Mouse (Mus musculus) myocyte (in vitro differentiated cells): Measurements from ENCODE around the gene Dhx35. TPM values are rescaled to one million over a fixed set of nuclear protein-coding genes. Genes with fewer than 3 reads are reported as not detected.

Experiments
- H3K27me3 ChIP-seq: one replicate; pipeline ENCODE4 v1.6.1; 2011; ENCODE audit not compliant: control insufficient read depth, insufficient read depth, insufficient read length
- H3K36me3 ChIP-seq: one replicate; pipeline ENCODE4 v1.6.1; 2011; ENCODE audit not compliant: control insufficient read depth, insufficient read depth
- H3K4me2 ChIP-seq: one replicate; pipeline ENCODE4 v1.6.1; 2011; ENCODE audit warnings: low read depth, control low read depth
- H3K4me3 ChIP-seq: one replicate; pipeline ENCODE4 v1.5.1; 2011; ENCODE audit warnings: mild to moderate bottlenecking, control low read depth, moderate library complexity
- H3K79me2 ChIP-seq: one replicate; pipeline ENCODE4 v1.6.1; 2011; ENCODE audit not compliant: control insufficient read depth, insufficient read depth
- H3ac ChIP-seq: one replicate; pipeline ENCODE4 v1.6.1; 2011; ENCODE audit not compliant: control insufficient read depth, insufficient read length
- CEBPB ChIP-seq: IDR thresholded peaks from 2 replicates; pipeline ENCODE4 v1.6.1; 2011; ENCODE audit warnings: mild to moderate bottlenecking, moderate library complexity; ENCODE audit not compliant: poor library complexity, insufficient read depth, severe bottlenecking
- E2F4 ChIP-seq: IDR thresholded peaks from one replicate; pipeline ENCODE4 v1.6.1; 2011; ENCODE audit warnings: mild to moderate bottlenecking, control low read depth, moderate library complexity; ENCODE audit not compliant: insufficient read depth
- MAX ChIP-seq: IDR thresholded peaks from one replicate; pipeline ENCODE4 v1.6.1; 2011; ENCODE audit warnings: low read depth, mild to moderate bottlenecking, control low read depth
- MYOD1 ChIP-seq, 3 experiments: IDR thresholded peaks; one replicate each; pipeline ENCODE4 v1.6.1; 2011; ENCODE audit warnings: control low read depth in 2 of 3, low read depth in 2 of 3, mild to moderate bottlenecking in 2 of 3, moderate library complexity in 1 of 3; ENCODE audit not compliant: insufficient read length in 2 of 3, control insufficient read depth in 1 of 3
- MYOG ChIP-seq, 3 experiments: IDR thresholded peaks; one replicate each; pipeline ENCODE4 v1.6.1; 2011; ENCODE audit warnings: control low read depth in 2 of 3, low read depth in 2 of 3, mild to moderate bottlenecking in 2 of 3; ENCODE audit not compliant: insufficient read length in 2 of 3, control insufficient read depth in 1 of 3, insufficient read depth in 1 of 3
- POLR2A ChIP-seq: IDR thresholded peaks from one replicate; pipeline ENCODE4 v1.6.1; 2011; ENCODE audit warnings: low read depth, mild to moderate bottlenecking, control low read depth, moderate library complexity; ENCODE audit not compliant: insufficient read length
- POLR2AphosphoS2 ChIP-seq: IDR thresholded peaks from one replicate; pipeline ENCODE4 v1.6.1; 2011; ENCODE audit warnings: low read depth, control low read depth; ENCODE audit not compliant: insufficient read length
- REST ChIP-seq: IDR thresholded peaks from one replicate; pipeline ENCODE4 v1.6.1; 2011; ENCODE audit warnings: mild to moderate bottlenecking, control low read depth, moderate library complexity; ENCODE audit not compliant: insufficient read depth, insufficient read length
- SRF ChIP-seq: IDR thresholded peaks from one replicate; pipeline ENCODE4 v1.6.1; 2011; ENCODE audit warnings: low read depth; ENCODE audit not compliant: control insufficient read depth, insufficient read length
- TCF12 ChIP-seq: IDR thresholded peaks from one replicate; pipeline ENCODE4 v1.6.1; 2011; ENCODE audit warnings: mild to moderate bottlenecking, control low read depth; ENCODE audit not compliant: poor library complexity, insufficient read depth, severe bottlenecking
- TCF3 ChIP-seq: IDR thresholded peaks from one replicate; pipeline ENCODE4 v1.6.1; 2011; ENCODE audit warnings: low read depth, control low read depth; ENCODE audit not compliant: insufficient read length
- USF1 ChIP-seq: IDR thresholded peaks from one replicate; pipeline ENCODE4 v1.6.1; 2011; ENCODE audit warnings: low read depth, mild to moderate bottlenecking, control low read depth, moderate library complexity
- polyA plus RNA-seq: library from polyadenylated mRNA; unstranded; fragments of >200 nt; fragmentation: generic; extraction: Trizol; gene quantifications from one replicate; pipeline ENCODE4 v1.2.1, GENCODE M21; 2012; ENCODE audit warnings: missing spikeins

Dhx35 gene
- polyA plus RNA-seq: 10.4 TPM

DNA sequence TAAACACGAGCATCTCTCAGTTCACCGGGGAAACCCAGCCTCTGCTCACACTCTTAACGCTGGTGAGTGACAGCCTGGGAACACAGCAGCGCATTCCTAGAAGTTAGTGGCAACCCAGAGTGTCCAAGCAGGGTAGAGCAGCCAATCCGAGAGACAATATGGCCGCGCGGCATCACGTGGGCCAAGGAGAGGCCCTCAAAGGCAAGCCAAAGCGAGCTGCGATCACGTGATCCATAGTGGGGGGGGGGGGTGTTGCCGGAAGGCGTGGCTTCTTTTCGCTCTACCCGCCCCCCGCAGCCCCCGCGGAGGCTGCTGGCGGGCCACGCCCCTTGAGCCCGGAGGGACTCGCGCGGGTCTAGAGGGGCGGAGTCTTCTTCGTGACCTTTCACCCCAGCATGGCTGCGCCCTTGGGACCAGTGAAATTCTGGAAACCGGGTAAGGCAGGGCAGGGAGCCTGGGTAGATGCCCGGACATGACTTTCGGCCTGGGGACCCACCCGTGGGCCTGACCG is at the start of gene Dhx35:
Gene Dhx35, plus strand, starts transcription at position 314 of the 511 bp plus-strand sequence.
- Histone ChIP-seq H3K36me3 (no peaks in the 10 kb centered on the region), H3K4me2 (peak within 1 kb of the TSS; percentile 97), H3K79me2 (peaks cover 33% of the 10 kb centered on the region), H3K4me3 (peak within 1 kb of the TSS; percentile 78), H3ac (peak within 1 kb of the TSS; percentile 2), H3K27me3 (no peaks in the 10 kb centered on the region)
- TF ChIP-seq MYOD1 (IDR thresholded peaks at IDR 0.05; ENCODE audit: control insufficient read depth in 1 of 3, insufficient read length in 2 of 3, low read depth in 2 of 3) (peak in 1 of 3 experiments; percentile 0), TCF12 (no peak), MYOG (IDR thresholded peaks at IDR 0.05; ENCODE audit: control insufficient read depth in 1 of 3, insufficient read depth in 1 of 3, insufficient read length in 2 of 3, low read depth in 2 of 3) (peak in 1 of 3 experiments; percentile 2), MAX (no peak), E2F4 (no peak), REST (no peak), POLR2A (peak; percentile 52), USF1 (peak; percentile 98), SRF (peak; percentile 45), TCF3 (no peak), CEBPB (no peak), POLR2AphosphoS2 (peak; percentile 23)

- H3K79me2 ChIP-seq: no peaks in the 10 kb centered on the region
- no peaks in the 10 kb centered on the region for H3K27me3 ChIP-seq
- H3K4me2 ChIP-seq: no peak overlapping the region
- TF ChIP-seq E2F4 (no peak), POLR2AphosphoS2 (no peak), TCF3 (no peak), TCF12 (no peak), MAX (no peak), MYOD1 (IDR thresholded peaks at IDR 0.05; ENCODE audit: control insufficient read depth in 1 of 3, insufficient read length in 2 of 3, low read depth in 2 of 3) (no peak), REST (no peak), POLR2A (no peak), USF1 (no peak), MYOG (IDR thresholded peaks at IDR 0.05; ENCODE audit: control insufficient read depth in 1 of 3, insufficient read depth in 1 of 3, insufficient read length in 2 of 3, low read depth in 2 of 3) (no peak), SRF (no peak), CEBPB (no peak)
- H3K4me3 ChIP-seq: no peak overlapping the region
- H3K36me3 ChIP-seq: no peaks in the 10 kb centered on the region
- H3ac ChIP-seq: no peak overlapping the region
These were observed 49.5 kb upstream of the Dhx35 start for GRCm38 (mm10) chr2:158745049-158745482.

DNA sequence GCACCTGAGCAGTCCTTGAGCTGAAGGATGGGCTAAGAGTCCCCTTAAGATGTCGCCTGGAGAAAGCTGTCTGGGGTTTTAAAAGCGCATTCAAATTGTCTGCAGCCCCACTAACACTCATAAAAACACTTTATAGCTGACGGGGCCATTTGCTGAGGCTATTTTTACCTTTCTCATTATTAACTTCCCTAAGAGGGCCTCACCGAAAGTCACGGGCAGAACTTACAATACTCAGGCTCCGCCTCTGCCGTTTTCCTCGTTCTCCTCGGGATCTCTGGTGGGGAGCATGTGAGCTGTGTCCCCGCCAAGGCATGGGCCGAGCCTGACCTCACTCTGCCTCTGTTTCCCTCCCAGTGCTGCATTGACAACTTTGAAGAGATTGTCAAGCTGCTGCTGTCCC is 48.4 kb upstream of the Dhx35 start:
- no peak overlapping the region for H3K4me3 ChIP-seq
- peaks cover 7% of the 10 kb centered on the region for H3K27me3 ChIP-seq
- H3K4me2 ChIP-seq: no peak overlapping the region
- TF ChIP-seq REST (no peak), POLR2AphosphoS2 (no peak), TCF12 (no peak), MAX (no peak), SRF (no peak), MYOG (IDR thresholded peaks at IDR 0.05; ENCODE audit: control insufficient read depth in 1 of 3, insufficient read depth in 1 of 3, insufficient read length in 2 of 3, low read depth in 2 of 3) (no peak), CEBPB (no peak), POLR2A (no peak), TCF3 (no peak), MYOD1 (IDR thresholded peaks at IDR 0.05; ENCODE audit: control insufficient read depth in 1 of 3, insufficient read length in 2 of 3, low read depth in 2 of 3) (no peak), E2F4 (no peak), USF1 (no peak)
- no peaks in the 10 kb centered on the region for H3K79me2 ChIP-seq
- H3ac ChIP-seq: no peak overlapping the region
- no peaks in the 10 kb centered on the region for H3K36me3 ChIP-seq

DNA sequence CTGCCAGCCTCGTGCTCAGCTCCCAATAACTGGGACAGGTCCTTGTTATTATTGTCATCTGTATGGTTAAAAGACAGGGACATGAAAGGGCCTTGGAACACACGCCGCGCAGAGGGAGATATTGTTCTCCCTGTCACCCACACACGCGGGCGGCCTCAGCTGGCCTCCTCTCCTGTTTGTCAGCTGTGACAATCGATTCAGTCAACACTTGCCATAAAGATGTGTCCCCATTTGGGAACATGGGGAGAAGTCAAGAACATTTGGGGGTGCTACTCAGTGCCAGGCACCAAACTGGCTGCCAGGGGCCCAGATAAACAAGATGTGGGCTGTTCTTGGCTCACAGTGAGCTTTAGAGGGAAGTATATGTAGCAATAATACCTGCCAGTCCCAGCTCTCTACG is 45.2 kb upstream of the Dhx35 start:
- TF ChIP-seq SRF: no peak
- TF ChIP-seq CEBPB: no peak
- no peak for TF ChIP-seq MAX
- no peak for TF ChIP-seq TCF12
- TF ChIP-seq REST: no peak
- TF ChIP-seq POLR2AphosphoS2: no peak
- no peak for TF ChIP-seq POLR2A
- TF ChIP-seq USF1: no peak
- Histone ChIP-seq H3ac (no peak overlapping the region), H3K79me2 (no peaks in the 10 kb centered on the region), H3K4me2 (no peak overlapping the region), H3K4me3 (no peak overlapping the region), H3K27me3 (peaks cover 21% of the 10 kb centered on the region), H3K36me3 (no peaks in the 10 kb centered on the region)

DNA sequence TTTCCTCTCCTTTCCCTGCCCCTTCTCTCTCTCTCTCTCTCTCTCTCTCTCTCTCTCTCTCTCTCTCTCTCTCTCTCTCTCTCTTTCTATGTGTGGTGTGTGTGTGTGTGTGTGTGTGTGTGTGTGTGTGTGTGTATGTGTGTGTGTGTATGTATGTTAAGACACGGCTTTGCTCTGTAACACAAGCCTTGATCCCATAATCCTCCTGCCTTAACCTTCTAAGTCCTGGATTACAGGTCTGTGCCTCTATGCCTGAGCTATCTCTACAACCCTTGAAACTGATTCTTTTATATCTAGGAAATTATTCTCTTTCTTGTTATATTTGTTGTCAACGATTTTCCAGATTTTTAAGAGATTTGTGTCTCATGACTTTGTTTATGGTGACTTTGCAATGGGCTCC is 34.4 kb upstream of the Dhx35 start:
- no peak for TF ChIP-seq MYOD1 (IDR thresholded peaks at IDR 0.05; ENCODE audit: control insufficient read depth in 1 of 3, insufficient read length in 2 of 3, low read depth in 2 of 3)
- no peak for TF ChIP-seq CEBPB
- TF ChIP-seq TCF3: no peak
- no peak for TF ChIP-seq E2F4
- TF ChIP-seq TCF12: no peak
- no peak for TF ChIP-seq MAX
- TF ChIP-seq USF1: no peak
- TF ChIP-seq SRF: no peak
- TF ChIP-seq POLR2A: no peak
- TF ChIP-seq POLR2AphosphoS2: no peak
- no peak for TF ChIP-seq MYOG (IDR thresholded peaks at IDR 0.05; ENCODE audit: control insufficient read depth in 1 of 3, insufficient read depth in 1 of 3, insufficient read length in 2 of 3, low read depth in 2 of 3)
- TF ChIP-seq REST: no peak
- no peak overlapping the region for H3K4me2 ChIP-seq
- H3K79me2 ChIP-seq: no peaks in the 10 kb centered on the region
- H3K27me3 ChIP-seq: peaks cover 26% of the 10 kb centered on the region
- H3ac ChIP-seq: no peak overlapping the region
- no peak overlapping the region for H3K4me3 ChIP-seq
- no peaks in the 10 kb centered on the region for H3K36me3 ChIP-seq
